Mouse (Mus musculus) right cerebral cortex, postnatal 14 days (tissue): ENCODE measurements around the gene Scrt2.
A peak's percentile ranks its signal among the peaks of the same experiment; 100 is the strongest.

Experiments
- DNase-seq: peaks from one replicate; pipeline ENCODE4 v3.0.0; 2022

Scrt2 gene

GRCm38 (mm10) chr2:152108702-152109101 is 27.4 kb downstream of the Scrt2 start:
- DNase-seq: no peak

- no peak for DNase-seq
Observed at GRCm38 (mm10) chr2:152109386-152109785, 28.1 kb downstream of the Scrt2 start.

GRCm38 (mm10) chr2:152111311-152111710 is 30.0 kb downstream of the Scrt2 start:
- no peak for DNase-seq

GRCm38 (mm10) chr2:152111920-152112319 is 30.6 kb downstream of the Scrt2 start:
- DNase-seq: peak; percentile 94

GRCm38 (mm10) chr2:152112490-152112889 is 31.2 kb downstream of the Scrt2 start:
- no peak for DNase-seq

- no peak for DNase-seq
Observed at GRCm38 (mm10) chr2:152112970-152113369, 31.6 kb downstream of the Scrt2 start.

- peak; percentile 30 for DNase-seq
Observed at GRCm38 (mm10) chr2:152114057-152114975, 33.0 kb downstream of the Scrt2 start.

- DNase-seq: no peak
Observed at GRCm38 (mm10) chr2:152117694-152118093, 36.4 kb downstream of the Scrt2 start.

GRCm38 (mm10) chr2:152119228-152119865 is 38.0 kb downstream of the Scrt2 start:
- no peak for DNase-seq

- DNase-seq: no peak
Observed at GRCm38 (mm10) chr2:152122896-152123295, 41.6 kb downstream of the Scrt2 start.

GRCm38 (mm10) chr2:152128597-152128996 is 47.3 kb downstream of the Scrt2 start:
- DNase-seq: no peak

- no peak for DNase-seq
Observed at GRCm38 (mm10) chr2:152129778-152130177, 48.4 kb downstream of the Scrt2 start.

GRCm38 (mm10) chr2:152132016-152132415 is 50.7 kb downstream of the Scrt2 start:
- DNase-seq: no peak

GRCm38 (mm10) chr2:152132691-152133090 is 51.4 kb downstream of the Scrt2 start:
- DNase-seq: no peak

- no peak for DNase-seq
Observed at GRCm38 (mm10) chr2:152139191-152139987, 58.1 kb downstream of the Scrt2 start.

- no peak for DNase-seq
Observed at GRCm38 (mm10) chr2:152140941-152141340, 59.6 kb downstream of the Scrt2 start.

GRCm38 (mm10) chr2:152141491-152141890 is 60.2 kb downstream of the Scrt2 start:
- no peak for DNase-seq

- DNase-seq: no peak
Observed at GRCm38 (mm10) chr2:152142046-152142445, 60.7 kb downstream of the Scrt2 start.

- no peak for DNase-seq
Observed at GRCm38 (mm10) chr2:152142571-152142970, 61.2 kb downstream of the Scrt2 start.

- DNase-seq: peak; percentile 15
Observed at GRCm38 (mm10) chr2:152143279-152144157, 62.2 kb downstream of the Scrt2 start, which contains the start of gene Tcf15. Tcf15 (plus strand) TSS chr2:152143561.

GRCm38 (mm10) chr2:152144158-152144450 is 62.8 kb downstream of the Scrt2 start:
- DNase-seq: no peak

GRCm38 (mm10) chr2:152144501-152144900 is 63.2 kb downstream of the Scrt2 start:
- no peak for DNase-seq
